Mouse (Mus musculus) erythroblast, embryonic 14.5 days (primary cell): Measurements from ENCODE around the gene Pola1.

Experiments
- GATA1 ChIP-seq: IDR thresholded peaks from 2 replicates; pipeline ENCODE4 v1.6.1; 2012; ENCODE audit warnings: low read length, inconsistent platforms, mixed read lengths
- TAL1 ChIP-seq: IDR thresholded peaks from 3 replicates; pipeline ENCODE4 v1.6.1; 2012; ENCODE audit warnings: low read length, inconsistent platforms, mixed read lengths

GRCm38 (mm10) chrX:93655153-93655552 is 23.2 kb upstream of the Pola1 start:
- TF ChIP-seq GATA1 = no peak
- no peak for TF ChIP-seq TAL1
